Mouse (Mus musculus): ENCODE measurements at regions not wholly inside any gene's neighbourhood (a gene's known extent, or its start where the extent isn't known, plus 50 kb on each side); places are given as distances from the start of the nearest gene placed in this dataset.
"Not testable (repeated sequence)": the region's sequence is repeated elsewhere in the genome, so short reads cannot be mapped to it uniquely, and the experiment has no call there.

- DNase-seq (ENCODE audit: low read depth, low spot score), result no peak
Measured at GRCm38 (mm10) chr19:32972116-32972515, 214.8 kb downstream of the Pten start.

- DNase-seq (ENCODE audit: low read depth, low spot score), result no peak
Measured at GRCm38 (mm10) chr19:32973130-32973529, 215.8 kb downstream of the Pten start.

DNA sequence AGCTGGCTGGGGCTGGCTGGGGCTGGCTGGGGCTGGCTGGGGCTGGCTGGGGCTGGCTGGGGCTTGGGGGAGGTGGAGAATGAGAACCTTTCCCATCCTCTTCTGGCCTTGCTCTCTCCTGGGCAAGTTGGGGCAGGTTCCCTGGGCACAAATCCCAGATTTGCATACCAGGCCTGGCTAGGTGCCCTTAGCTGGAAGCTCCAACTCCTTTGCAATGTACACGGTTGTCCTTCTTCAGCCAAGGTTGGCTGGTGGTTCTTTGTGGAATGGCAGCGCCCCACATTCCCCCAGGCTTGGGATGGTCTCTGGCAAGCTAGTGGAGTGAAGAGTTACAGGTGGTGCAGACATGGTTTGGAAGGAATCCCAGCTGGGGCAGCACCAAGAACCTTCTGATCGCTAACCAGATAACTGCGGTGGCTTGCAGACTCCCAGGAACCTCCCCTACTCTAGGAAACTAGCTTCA lies 217.5 kb downstream of the Pten start:
- DNase-seq (ENCODE audit: low read depth, low spot score), result no peak

DNA sequence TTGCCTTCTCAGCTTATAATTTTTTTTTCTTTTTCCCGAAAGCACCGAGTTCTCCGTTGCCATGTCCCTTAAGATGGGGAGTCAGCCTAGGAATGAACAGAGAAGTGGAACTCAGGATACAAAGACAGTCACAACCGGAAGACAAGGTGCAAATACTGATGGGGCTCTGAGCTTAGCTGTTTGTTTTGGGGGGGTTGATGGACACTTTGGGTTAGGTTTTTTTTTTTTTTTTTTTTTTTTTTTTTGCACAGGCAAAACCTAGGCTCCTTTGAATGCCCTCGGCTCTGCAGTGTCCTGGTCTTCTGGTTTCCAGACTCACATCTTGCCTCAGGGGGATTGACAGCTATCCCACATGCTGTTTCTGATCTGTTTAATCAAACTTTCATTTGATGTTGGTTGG lies 218.0 kb downstream of the Pten start:
- DNase-seq (ENCODE audit: low read depth, low spot score), result no peak

- no peak for DNase-seq (ENCODE audit: low read depth, low spot score)
Measured at GRCm38 (mm10) chr19:32976507-32976906, 219.2 kb downstream of the Pten start.

- no peak for DNase-seq (ENCODE audit: low read depth, low spot score)
Measured at GRCm38 (mm10) chr19:32978037-32978745, 220.9 kb downstream of the Pten start.

GRCm38 (mm10) chr19:32980142-32980541 lies 222.8 kb downstream of the Pten start:
- DNase-seq (ENCODE audit: low read depth, low spot score), result no peak

DNA sequence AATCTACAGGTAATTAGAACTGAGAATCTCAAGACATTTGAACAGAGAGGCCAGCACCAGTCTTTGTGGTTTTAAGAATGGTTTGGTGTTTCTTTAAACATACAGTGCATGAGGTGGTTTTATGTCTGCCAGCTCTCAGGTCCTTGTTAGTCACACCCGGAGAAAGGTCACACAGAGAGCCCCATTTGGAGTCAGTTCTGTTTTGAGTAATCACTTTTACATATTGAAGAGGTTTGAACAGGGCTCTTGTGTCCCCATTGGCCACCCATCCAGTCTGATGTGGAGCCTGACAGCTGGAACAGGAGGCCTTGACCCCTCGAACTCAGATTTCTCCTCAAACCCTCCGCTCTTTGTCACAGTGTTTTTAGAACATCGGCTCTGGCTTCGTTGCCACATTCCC lies 231.4 kb downstream of the Pten start:
- DNase-seq (ENCODE audit: low read depth, low spot score), result no peak

- DNase-seq (ENCODE audit: low read depth, low spot score), result no peak
Measured at GRCm38 (mm10) chr19:32989346-32989745, 232.0 kb downstream of the Pten start.

DNA sequence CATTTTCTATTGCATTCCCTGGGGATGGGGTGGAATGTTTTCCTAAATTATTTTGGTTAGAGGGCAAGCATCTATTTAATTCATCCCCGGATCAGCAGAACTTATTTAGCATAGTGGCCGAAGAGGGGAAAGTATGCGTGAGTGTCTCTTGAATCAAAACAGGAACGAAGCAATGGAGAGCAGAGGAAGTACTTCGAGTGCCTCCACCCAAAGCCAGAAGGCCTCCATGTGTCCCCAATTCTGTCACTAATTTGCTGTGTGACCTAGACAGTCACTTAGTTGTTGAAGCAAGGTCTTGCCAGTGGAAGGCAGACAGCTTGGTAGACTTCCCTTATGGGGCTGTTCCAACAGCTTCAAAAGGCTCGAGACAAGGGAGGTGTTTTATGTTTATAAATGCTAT lies 233.3 kb downstream of the Pten start:
- no peak for DNase-seq (ENCODE audit: low read depth, low spot score)

DNA sequence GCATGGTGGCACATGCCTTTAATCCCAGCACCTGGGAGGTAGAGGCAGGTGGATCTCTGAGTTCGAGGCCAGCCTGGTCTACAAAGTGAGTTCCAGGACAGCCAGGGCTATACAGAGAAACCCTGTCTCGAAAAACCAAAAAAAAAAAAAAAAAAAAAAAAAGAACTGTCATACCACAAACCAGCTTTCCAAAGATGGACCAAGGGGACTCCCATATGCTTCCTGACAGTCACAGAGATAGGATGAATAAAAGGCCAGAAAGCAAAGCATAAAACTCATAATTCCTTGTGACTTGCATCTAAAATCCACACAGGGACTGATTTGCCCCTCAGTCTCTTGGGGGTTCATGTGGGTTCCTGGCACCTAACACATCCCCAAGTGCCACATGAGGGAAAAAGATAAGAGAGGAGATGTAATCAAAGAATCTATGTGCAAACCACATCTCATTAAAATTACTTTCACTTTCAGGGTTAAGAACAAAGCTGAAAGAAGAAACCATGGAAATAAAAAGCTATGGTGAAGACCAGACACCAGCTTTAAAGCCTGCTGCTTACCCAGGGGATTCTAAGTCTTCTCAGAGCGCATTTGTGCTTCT lies 241.4 kb downstream of the Pten start:
- no peak for DNase-seq (ENCODE audit: low read depth, low spot score)

DNA sequence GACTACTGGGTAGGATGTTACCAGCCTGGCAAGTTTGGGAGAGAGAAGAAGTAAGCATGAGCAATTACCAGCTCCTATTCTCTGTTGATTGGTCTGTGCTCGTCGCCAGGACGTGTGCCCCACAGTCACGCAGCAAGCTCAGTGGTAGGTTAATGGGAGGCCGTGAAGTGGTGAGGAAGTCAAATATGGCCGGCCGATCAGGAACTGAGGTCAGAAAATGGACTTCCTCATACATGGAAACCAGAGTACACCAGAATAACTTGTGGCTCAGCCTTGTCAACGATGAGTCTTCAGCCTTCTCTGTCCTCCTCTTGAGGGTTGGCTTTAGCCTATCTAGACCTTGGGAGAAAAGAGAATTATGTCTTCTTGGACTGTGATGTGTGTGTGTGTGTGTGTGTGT lies 250.3 kb downstream of the Pten start:
- DNase-seq (ENCODE audit: low read depth, low spot score), result no peak

- DNase-seq (ENCODE audit: low read depth, low spot score), result no peak
Measured at GRCm38 (mm10) chr19:33008076-33008475, 250.8 kb downstream of the Pten start.

GRCm38 (mm10) chr19:33008794-33009193 lies 251.5 kb downstream of the Pten start:
- no peak for DNase-seq (ENCODE audit: low read depth, low spot score)

- no peak for DNase-seq (ENCODE audit: low read depth, low spot score)
Measured at GRCm38 (mm10) chr19:33010886-33011446, 253.7 kb downstream of the Pten start.

DNA sequence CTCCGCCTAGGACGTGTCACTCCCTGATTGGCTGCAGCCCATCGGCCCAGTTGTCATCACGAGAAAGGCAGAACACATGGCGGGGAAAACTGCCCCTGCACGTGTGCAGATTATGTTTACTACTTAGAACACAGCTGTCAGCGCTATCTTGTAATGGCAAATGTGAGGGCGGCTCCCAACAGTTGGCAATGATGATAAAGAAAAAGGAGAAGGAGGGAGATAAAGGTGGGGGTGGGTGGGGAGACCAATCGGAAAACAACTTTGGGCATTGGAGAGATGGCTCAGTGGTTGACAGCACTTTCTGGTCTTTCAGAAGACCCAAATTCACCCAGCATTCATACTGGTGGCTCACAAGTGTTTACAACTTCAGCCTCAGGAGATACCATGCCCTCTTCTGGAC lies 257.6 kb downstream of the Pten start:
- not testable (repeated sequence) for DNase-seq (ENCODE audit: low read depth, low spot score)

GRCm38 (mm10) chr19:33021161-33021560 lies 263.9 kb downstream of the Pten start:
- DNase-seq (ENCODE audit: low read depth, low spot score), result no peak

- DNase-seq (ENCODE audit: low read depth, low spot score), result no peak
Measured at GRCm38 (mm10) chr19:33022839-33023428, 265.6 kb downstream of the Pten start.

- no peak for DNase-seq (ENCODE audit: low read depth, low spot score)
Measured at GRCm38 (mm10) chr19:33029688-33030444, 272.6 kb downstream of the Pten start.

DNA sequence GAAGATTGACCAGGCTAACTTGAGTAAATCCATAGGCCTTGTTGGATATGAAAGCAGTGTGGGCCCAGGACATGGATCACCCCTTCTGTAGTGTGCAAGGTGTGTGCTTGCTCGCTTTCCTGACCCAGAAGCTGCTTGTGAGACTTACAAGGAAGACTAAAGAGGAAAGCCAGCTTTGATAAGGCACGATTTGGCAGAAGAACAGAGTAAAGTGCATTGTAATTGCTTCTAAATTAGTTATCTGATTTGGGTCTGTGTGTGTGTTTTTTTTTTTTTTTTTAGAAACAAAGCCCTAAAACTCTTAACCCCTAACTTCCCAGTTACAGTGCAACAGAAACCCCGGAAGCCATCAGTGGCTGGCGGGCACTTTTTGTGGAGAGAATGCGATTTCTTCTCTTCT lies 283.2 kb downstream of the Pten start:
- no peak for DNase-seq (ENCODE audit: low read depth, low spot score)

- no peak for DNase-seq (ENCODE audit: low read depth, low spot score)
Measured at GRCm38 (mm10) chr19:33040991-33041390, 283.7 kb downstream of the Pten start.

- DNase-seq (ENCODE audit: low read depth, low spot score), result no peak
Measured at GRCm38 (mm10) chr19:33042760-33043159, 285.5 kb downstream of the Pten start.
